Mouse (Mus musculus): ENCODE results near the gene Mtor.

Gene Mtor

GRCm38 (mm10) chr4:148448179-148448852 is at the start of gene Mtor:
Gene Mtor (plus strand): TSS chr4:148448611.
- peak; percentile 95 to 97 for DNase-seq (ENCODE audit: low spot score in 2 of 2)

- no peak for DNase-seq (ENCODE audit: low spot score in 2 of 2)
Measured at GRCm38 (mm10) chr4:148399437-148400094, 48.8 kb upstream of the Mtor start.

- no peak for DNase-seq (ENCODE audit: low spot score in 2 of 2)
Measured at GRCm38 (mm10) chr4:148403402-148403801, 45.0 kb upstream of the Mtor start.

GRCm38 (mm10) chr4:148404748-148405147 is 43.7 kb upstream of the Mtor start:
- no peak for DNase-seq (ENCODE audit: low spot score in 2 of 2)

- DNase-seq (ENCODE audit: low spot score in 2 of 2), result no peak
Measured at GRCm38 (mm10) chr4:148405255-148405788, 43.1 kb upstream of the Mtor start.

- DNase-seq (ENCODE audit: low spot score in 2 of 2), result no peak
Measured at GRCm38 (mm10) chr4:148408256-148408975, 40.0 kb upstream of the Mtor start.

GRCm38 (mm10) chr4:148415575-148415974 is 32.8 kb upstream of the Mtor start:
- DNase-seq (ENCODE audit: low spot score in 2 of 2), result no peak

- no peak for DNase-seq (ENCODE audit: low spot score in 2 of 2)
Measured at GRCm38 (mm10) chr4:148417074-148417526, 31.3 kb upstream of the Mtor start.

- DNase-seq (ENCODE audit: low spot score in 2 of 2), result no peak
Measured at GRCm38 (mm10) chr4:148417559-148417958, 30.9 kb upstream of the Mtor start.

- DNase-seq (ENCODE audit: low spot score in 2 of 2), result no peak
Measured at GRCm38 (mm10) chr4:148426950-148427850, 21.2 kb upstream of the Mtor start.

- DNase-seq (ENCODE audit: low spot score in 2 of 2), result no peak
Measured at GRCm38 (mm10) chr4:148428544-148428943, 19.9 kb upstream of the Mtor start.

GRCm38 (mm10) chr4:148429121-148429520 is 19.3 kb upstream of the Mtor start:
- no peak for DNase-seq (ENCODE audit: low spot score in 2 of 2)

GRCm38 (mm10) chr4:148429686-148430085 is 18.7 kb upstream of the Mtor start:
- DNase-seq (ENCODE audit: low spot score in 2 of 2), result peak; percentile 77 to 82

- no peak for DNase-seq (ENCODE audit: low spot score in 2 of 2)
Measured at GRCm38 (mm10) chr4:148430880-148431519, 17.4 kb upstream of the Mtor start.

GRCm38 (mm10) chr4:148432488-148432887 is 15.9 kb upstream of the Mtor start:
- DNase-seq (ENCODE audit: low spot score in 2 of 2), result no peak

GRCm38 (mm10) chr4:148433336-148433735 is 15.1 kb upstream of the Mtor start:
- no peak for DNase-seq (ENCODE audit: low spot score in 2 of 2)

GRCm38 (mm10) chr4:148433813-148434212 is 14.6 kb upstream of the Mtor start:
- DNase-seq (ENCODE audit: low spot score in 2 of 2), result no peak

GRCm38 (mm10) chr4:148434554-148434953 is 13.9 kb upstream of the Mtor start:
- no peak for DNase-seq (ENCODE audit: low spot score in 2 of 2)

GRCm38 (mm10) chr4:148435106-148435505 is 13.3 kb upstream of the Mtor start:
- no peak for DNase-seq (ENCODE audit: low spot score in 2 of 2)

- DNase-seq (ENCODE audit: low spot score in 2 of 2), result peak; percentile 31 to 52
Measured at GRCm38 (mm10) chr4:148435657-148436330, 12.6 kb upstream of the Mtor start.

All from right cerebral cortex, adult 2 months (tissue).